Mouse (Mus musculus) gastrocnemius, postnatal 4 days (tissue): ENCODE data around the gene Laptm5. TPM values are rescaled to one million over a fixed set of nuclear protein-coding genes. Genes with fewer than 3 reads are reported as not detected.

Source experiments
- DNase-seq, 2 experiments: peaks; one replicate each; pipeline ENCODE4 v3.0.0; 2021 to 2022; ENCODE audit warnings: low spot score in 2 of 2, mixed read lengths in 2 of 2
- long read RNA-seq, 2 experiments: library from polyadenylated mRNA; stranded (forward); transcript quantifications; one replicate each; pipeline ENCODE4 v2.0.0; 2021
- total RNA-seq, 2 experiments: library from RNA; stranded (reverse); gene quantifications; 2 replicates each; pipeline ENCODE4 v1.2.3; 2021

Laptm5 gene
- total RNA-seq: 10 to 100 TPM; 24.4 to 26.4 TPM
- long read RNA-seq, experiment 1, transcript Laptm5-207 (8 exons, 2,600 nt): major isoform, 21 of 32 reads
- long read RNA-seq, experiment 1, partial matches to known transcripts: 5 of 32 reads
- long read RNA-seq, experiment 1, other reads (novel, unspliced or antisense): 6 of 32 reads
- long read RNA-seq, experiment 2, transcript Laptm5-207 (8 exons, 2,600 nt): major isoform, 29 of 43 reads
- long read RNA-seq, experiment 2, partial matches to known transcripts: 9 of 43 reads
- long read RNA-seq, experiment 2, other reads (novel, unspliced or antisense): 5 of 43 reads

DNA sequence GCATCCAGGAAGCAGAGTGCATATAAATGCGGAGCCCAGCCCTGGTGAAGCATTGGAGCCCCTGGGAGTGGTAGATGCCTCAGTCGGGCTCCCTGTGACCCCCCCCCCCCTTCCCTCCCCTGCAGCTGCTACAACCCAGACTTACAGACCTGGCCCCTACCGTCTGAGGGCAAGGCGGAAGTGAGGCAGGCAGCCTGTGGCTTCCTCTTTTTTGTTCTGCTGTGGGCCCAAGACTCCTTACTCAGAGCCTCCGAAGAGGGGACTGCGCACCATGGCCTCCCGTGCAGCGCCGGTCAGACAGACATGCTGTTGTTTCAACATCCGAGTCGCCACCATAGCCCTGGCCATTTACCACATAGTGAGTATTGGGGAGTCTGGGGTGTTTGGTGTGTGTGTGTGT, at the start of gene Laptm5:
Laptm5 (plus strand) TSS at position 49 of the 400 bp plus-strand sequence.
- DNase-seq: no peak

- peak in 1 of 2 experiments; percentile 6 for DNase-seq
Measured at GRCm38 (mm10) chr4:130865460-130865859, 47.5 kb upstream of the Laptm5 start.

GRCm38 (mm10) chr4:130865901-130866371, 47.0 kb upstream of the Laptm5 start:
- peak in 1 of 2 experiments; percentile 8 for DNase-seq

GRCm38 (mm10) chr4:130867940-130868339, 45.0 kb upstream of the Laptm5 start:
- DNase-seq: no peak

GRCm38 (mm10) chr4:130868803-130869202, 44.1 kb upstream of the Laptm5 start:
- no peak for DNase-seq

GRCm38 (mm10) chr4:130872414-130872813, 40.5 kb upstream of the Laptm5 start:
- peak in 1 of 2 experiments; percentile 5 for DNase-seq

DNA sequence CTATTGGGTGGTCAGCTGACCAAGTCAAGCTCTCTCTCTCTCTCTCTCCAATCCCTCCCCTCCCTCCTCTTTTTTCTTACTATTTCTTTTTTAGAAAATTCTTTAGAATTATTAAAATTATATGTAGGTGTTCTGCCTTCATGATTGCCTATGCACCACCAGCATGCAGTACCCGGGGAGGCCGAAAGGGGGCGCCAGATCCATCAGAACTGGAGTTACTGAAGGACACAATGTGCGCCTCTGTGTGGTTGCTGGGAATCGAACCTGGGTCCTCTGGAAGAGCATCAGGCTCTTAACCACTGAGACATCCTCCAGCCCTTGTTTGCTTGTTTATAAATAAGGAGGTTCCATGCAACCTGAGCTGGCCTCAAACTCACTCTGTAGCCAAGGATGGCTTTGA, 39.5 kb upstream of the Laptm5 start:
- DNase-seq: no peak

DNA sequence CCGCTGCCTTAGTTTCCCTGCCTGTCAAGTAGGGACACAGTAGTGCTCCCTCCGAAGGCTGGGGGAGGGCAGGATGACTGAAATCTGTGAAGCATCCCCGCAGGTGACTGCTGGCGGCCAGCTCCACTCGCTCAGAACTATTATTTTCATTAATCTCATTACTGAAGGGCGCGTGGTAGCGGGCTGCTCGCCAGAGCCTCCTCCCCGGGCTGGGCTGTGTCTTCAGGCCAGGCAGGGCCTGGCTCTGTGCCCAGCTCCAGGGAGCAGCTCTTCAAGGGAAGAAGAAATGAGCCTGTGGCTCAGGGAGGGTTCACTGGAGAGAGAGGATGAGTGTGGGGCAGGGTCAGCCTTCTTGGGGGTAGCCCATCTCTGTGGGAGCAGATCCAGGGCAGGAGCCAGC, 38.3 kb upstream of the Laptm5 start:
- peak; percentile 55 to 77 for DNase-seq

DNA sequence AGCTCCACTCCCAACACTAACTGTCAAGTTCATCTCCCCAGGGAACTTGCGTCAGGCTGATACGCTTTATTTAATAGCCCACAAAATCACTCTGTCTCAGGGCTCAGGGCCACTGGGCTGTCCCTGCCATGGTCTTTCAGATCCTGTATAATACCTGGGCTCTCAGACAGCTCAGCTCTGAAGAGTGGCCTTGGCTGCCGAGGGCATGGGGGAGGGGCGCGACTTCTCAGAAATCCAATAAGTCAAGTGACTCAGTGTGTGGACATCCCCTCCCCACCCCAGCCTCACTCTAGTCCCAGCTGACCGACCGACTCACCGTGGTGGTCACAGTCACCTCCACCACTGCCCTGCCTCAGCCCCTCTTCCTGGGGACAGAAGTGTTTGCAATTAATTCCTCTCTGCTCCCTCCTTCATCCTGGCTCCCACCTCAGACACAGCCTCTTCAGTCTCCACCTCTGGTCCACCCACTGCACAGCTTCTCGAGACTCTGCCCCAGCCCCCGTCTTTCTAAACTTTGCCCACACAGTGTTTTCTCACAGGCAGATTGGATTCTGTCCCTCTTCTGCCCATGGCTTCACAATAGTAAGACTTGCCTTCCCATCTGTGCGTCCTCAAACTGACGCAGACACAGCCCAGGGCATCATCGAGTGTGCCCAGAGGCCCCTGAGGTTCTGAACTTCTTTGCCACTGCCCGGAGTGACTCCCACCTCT, 36.8 kb upstream of the Laptm5 start:
- no peak for DNase-seq

DNA sequence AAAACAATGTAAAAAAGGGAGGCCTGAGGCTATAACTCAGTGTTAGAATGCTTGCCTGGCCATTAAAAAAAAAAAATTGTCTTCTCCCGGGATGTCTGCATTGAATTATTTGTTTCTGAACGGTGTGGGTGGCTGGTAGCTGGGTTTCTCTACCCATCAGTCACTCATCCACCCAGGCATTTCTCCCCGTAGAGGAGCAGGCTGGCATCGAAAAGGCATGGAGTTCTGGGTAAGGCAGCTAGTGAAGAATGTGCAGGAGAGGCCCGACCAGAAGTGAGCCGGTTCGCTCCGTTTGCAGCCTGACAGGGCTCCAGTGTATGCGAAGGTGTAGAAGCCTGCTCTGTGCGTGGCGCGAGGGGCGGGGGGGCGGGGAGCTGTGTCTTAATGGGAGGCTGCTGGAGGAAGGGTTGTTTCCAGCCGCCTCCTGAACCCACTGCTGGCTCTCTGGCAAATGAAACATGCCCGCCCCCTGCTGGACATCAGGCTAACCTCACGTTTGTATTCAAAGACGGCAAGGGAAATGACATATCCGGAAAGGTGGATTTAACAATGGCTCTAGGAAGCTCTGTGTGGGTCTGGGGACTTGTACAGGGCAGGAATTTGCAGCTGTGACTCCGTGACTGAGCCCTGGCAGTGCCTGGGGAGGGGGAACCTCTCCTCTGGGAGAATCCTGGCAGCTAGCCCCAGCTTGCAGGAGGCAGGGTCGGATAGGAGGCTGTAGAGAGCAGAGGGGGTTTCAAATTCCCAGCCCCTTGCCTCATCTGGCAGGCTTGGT, 34.5 kb upstream of the Laptm5 start:
- peak; percentile 74 to 89 for DNase-seq

DNA sequence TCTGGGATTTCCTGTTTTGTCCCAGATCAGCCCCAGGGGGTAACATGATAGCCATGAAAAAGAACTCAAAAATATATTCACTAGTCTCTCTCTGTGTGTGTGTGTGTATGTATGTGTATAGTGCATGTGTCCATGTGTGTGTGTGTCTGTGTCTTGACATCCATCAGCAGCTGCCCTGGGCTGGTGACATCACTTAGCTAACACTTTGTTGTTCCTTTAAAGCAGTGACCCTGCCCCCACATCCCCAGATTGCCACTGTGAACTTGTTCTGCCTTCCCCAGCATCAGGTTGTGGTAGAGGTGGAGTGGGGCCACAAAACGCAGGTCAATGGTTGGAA, 33.9 kb upstream of the Laptm5 start:
- DNase-seq: no peak

DNA sequence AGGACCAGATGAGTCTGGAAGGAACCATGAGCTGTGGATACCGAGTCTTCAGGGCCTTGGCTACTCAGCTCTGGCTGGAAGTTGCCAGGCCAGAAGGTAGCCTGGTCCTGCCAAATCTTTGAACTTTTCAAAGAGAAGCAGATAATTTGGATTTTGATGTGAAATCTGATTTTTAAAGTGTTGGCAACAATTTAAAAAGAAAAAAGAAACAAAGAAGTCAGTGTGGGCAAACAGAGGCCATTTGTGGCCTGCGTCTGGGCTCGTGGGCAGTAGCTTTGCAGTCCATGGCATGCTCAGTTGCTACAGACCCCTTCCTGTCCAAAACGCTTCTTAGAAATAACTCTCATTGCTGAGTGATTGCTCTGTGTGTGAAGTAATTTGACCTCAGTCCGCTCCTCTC, 31.6 kb upstream of the Laptm5 start:
- no peak for DNase-seq

GRCm38 (mm10) chr4:130882762-130883161, 30.2 kb upstream of the Laptm5 start:
- DNase-seq: no peak

DNA sequence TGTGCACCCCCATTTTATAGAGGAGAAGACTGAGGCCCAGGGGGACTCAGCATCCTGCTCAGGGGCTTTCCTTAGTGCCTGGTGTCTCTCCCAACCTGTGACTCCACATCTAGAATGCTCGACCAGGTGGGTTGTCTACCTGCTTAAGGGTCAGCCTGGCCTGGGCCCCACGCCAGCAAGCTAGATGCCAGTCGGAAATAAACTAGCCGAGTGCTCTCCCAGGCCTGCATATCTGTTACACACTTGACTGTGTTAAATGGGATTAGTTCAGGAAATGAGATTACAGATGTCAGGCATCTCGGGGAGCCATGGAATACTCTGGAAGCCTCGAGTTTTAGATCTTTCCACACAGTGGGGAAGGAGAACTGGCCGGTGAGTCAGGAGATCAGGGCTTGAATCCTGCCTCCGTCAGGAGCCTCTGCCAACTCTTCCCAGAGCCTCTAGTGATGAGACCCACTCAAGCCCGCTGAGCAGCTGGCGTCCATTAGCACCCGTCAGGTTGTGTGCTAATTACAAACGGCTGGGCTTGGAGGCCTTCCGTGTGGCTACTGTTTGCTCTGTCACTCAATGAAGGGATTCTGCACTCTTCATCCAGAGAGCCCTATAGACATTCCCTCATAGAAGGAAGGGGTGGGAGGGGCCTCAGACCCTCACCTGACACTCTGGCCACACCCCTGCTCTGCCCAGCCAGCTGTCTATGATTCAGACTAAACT, 28.9 kb upstream of the Laptm5 start:
- no peak for DNase-seq

DNA sequence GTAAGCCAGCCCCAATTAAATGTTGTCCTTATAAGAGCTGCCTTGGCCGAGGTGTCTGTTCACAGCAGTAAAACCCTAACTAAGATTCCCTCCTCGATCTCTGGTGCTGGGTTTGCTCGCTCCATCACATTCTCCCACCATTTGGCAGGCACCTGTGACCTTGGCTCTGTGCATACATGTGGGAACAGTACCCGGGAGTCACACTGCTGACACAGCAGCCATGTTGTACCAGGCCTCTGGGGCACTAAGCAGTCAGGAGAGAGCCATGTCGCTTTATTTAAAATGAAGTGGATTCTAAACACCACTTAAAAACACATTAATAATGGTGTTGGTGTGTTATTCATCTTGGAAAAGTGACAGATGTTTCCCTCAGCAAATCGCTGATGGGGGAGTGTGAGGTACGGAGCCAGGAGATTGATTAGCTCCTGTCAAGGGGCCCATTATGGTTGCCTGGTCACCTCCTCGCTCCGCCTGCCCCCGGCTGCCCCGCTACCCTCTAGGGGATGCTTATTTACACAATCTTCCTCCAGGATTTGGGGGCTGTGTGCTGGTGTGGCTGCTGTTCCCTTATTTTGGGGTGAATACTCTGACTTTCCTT, 25.7 kb upstream of the Laptm5 start:
- no peak for DNase-seq

DNA sequence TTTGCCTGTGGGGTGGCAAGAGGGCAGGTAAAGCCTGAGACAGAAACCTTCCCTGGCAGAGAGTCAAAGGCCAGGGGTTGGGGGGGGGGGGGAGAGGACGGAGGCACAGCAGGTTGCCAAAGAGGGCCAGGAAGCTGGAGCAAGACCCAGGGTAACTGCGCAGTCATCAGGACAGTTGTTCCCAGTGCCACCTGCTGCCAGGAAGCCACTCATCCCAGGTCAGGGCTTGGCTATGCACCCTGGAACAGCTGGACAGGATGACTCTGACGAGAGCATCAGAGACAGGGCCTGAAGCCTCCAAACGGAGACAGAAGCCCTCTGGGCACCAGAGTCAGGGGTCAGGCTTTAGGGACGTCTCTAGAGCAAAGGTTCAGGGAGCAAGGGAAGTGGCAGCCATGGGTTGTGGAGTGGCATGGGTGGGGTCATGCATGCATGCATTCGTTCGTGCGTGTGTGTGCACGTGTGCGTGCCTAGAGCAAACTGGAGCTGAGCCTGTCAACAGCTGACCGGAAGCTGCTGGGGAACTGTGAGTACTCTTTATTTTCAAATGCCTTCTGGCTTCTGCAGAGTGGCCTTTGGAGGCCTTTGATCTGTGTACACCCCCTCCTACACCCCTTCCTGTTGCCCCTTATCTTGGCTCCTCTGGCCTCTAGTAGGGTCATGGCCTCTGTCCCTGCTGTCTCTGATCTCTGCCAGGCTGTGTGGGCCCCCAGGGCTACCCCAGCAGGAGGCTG, 23.0 kb upstream of the Laptm5 start:
- no peak for DNase-seq

- no peak for DNase-seq
Measured at GRCm38 (mm10) chr4:130890511-130890840, 22.4 kb upstream of the Laptm5 start.

DNA sequence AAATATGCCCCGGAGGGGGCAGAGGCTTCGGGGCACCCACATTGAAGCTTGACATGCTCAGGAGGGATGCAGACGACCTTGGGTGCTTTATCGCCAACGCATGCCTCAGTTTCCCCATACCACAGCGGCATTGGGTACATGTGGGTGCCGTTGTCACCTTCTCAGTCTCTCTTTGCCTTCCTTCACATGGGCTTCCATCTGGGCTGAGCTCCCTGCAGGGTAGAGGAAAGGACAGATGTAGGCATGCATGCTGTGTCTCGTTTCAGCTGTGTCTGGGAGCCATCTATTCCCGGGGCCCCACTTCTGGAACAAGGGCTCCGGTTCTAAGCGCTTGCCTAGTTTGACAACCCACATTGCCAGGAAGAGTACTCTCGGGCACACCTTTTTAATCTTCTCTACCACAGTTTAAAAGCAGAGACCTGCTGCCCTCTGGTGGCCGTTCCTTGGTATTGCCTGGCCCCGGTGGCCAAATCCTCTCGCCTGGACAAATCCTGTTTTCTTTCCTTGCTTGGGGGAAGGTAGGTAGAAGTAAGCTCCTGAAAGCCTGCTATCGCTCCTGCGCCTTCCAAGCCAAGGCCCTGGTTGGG, 20.8 kb upstream of the Laptm5 start:
- peak; percentile 69 to 70 for DNase-seq

DNA sequence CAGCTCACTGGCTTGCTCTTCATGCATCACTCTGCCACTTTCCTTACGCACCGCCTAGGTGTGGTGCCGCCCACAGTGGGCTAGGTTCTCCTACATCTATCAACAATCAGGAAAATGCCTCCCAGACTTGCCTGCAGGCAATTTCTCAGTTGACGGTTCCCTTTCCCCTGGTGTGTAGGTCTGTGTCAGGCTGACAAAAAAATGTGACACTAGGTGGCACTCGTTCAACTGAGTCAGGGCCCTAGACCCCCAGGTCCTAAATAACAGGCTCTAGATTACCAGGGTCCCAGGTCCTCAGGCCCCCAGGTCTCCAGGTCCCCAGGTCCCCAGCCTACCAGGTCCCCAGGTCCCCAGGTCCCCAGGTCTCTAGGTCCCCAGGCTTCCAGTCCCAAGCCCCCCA, 19.2 kb upstream of the Laptm5 start:
- no peak for DNase-seq

- DNase-seq: no peak
Measured at GRCm38 (mm10) chr4:130895701-130896100, 17.2 kb upstream of the Laptm5 start.
